Mouse (Mus musculus) spleen, postnatal 0 days (tissue): ENCODE results near the gene Gm49342. TPM values are rescaled to one million over a fixed set of nuclear protein-coding genes. Genes with fewer than 3 reads are reported as not detected.

Experiments
- polyA plus RNA-seq: library from polyadenylated mRNA; unstranded; fragments of >200 nt; fragmentation: Nextera tagmentation; extraction: Ambion mirVana; gene quantifications from 2 replicates; pipeline ENCODE4 v1.2.1, GENCODE M21; 2015

Gene Gm49342
- polyA plus RNA-seq: not detected in 2 replicates

DNA sequence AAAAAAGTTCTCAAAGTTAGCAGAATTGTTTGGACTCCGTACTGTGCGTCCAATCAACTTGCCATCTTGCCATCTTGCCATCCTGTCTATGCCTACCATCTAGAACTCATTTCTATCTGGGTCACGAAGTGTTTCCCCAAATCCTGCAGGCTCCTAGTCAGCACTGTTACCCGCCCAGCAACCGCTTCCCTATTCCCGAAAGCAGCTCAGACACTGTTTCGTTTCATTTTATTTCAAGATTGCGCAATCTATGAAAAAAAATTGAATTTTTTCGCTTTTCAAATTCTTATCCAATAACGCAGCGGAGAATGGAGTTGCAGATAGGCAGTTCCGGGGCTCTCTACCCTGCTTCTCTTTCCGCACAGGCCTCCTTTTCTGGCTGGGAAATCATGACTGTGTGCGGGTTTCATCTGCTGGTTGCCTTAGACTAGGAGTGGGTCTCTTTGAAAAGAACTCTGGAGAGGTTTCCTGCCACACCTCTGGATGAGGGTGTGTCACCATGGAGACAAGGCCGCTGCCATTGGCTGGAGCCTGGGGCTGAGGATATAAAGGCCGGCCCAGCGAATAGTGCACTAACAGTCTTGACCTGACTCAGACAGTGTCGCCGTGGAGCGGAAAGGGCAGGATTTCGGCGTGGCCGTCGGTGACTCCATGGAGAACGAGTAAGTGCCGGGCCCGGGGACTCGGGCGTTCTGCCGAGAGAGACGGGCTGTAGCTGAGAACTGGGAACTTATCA lies at the start of gene Gm49342:
Gene Gm49342 (plus strand): TSS at position 586 of the 736 bp plus-strand sequence.

DNA sequence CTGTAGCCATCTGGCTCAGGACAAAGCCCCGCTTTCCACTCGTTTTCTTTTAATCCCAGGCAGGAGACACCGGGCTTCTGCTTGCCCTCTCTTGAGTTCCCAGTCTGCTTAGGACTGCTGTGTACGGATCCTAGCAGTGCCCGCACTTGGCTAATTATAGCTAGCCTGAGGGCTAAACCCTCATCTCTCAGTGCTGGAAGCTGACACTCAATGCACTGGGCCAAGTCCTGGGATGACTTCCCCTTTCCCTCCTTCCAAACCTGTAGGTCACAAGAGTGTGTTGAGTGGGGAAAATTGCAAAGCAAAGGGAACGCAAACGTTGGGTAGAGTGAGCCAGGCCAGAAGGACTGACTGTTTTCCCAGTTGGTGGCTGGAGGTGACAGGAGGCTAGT lies 46.9 kb upstream of the Gm49342 start, which contains the start of gene Klhl33:
Gene Klhl33 (minus strand): TSS at position 134 of the 392 bp plus-strand sequence.

DNA sequence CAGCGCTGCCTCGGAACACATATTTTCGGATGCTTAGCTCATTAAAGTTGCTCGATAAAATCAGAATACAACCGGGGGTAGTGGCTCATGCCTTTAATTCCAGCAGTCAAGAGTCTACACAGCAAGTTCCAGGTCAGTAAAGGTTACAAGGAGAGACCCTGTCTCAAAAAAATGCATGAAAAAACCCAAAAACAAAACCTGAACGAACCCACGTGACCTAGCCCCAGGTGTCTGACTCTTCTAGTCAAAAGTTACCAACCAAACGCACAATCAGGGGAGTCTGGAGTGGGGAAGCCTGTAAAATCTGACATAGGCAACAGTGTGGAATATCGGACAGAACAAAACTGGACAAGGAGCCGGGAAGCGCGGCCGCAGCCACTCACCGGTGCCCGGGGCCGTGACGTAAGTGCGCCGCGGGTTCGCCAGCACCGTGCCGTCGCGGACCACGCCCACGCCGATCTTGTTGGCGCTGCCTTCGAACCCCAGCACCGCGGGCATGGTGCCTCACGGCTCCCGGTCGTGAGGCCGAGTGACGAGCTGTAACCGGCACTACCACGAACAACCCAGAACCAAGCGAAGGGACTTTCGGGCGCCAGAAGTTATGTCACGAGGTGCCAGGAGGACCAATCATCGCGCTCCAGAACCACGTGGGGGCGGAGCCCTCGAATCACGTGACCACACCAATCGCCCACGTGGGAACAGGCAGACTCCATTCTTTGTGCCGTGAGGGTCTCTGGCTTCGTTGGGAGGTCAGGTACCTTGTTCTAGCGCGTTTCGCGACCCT lies 19.8 kb upstream of the Gm49342 start, which contains the start of the genes Osgep and Apex1:
Gene Osgep (minus strand): TSS at position 613 of the 784 bp plus-strand sequence.
Gene Apex1 (plus strand): TSS at position 688 of the 784 bp plus-strand sequence.

DNA sequence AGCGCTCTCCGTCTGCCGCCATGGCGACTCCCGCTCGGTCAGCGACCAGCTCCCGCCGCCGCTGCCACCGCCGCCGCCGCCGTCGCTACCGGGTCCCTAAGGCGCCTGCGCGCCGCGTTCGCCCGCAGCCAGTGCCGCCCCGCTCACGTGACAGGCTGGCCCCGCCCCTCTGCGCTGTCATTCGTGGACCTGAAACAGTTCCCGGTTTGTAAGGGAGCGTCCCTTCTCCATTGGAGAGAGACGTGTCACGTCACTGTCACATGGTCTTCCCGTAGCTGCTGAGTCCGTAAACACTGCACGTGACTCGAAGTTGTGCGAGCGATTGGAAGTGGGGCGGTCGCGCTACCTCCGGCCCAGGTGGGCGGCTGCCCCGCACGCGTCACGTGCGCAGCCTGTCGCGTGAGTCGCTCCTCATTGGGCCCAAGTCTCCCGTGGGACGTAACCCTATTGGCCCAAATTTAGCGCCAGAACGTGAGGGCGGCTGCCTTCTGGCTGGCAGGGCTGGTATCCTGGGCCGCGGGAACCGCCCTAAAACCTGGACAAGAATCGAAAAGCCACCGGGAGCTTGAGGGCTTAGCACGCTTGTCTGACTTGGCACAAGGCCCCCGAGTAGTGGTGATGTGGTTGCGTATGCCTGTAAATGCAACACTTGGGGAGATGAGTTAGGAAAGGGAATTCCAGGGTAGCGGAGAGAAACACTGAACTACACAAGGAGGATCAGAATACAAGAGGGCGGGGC lies 13.4 kb upstream of the Gm49342 start, which contains the start of the genes Pip4p1 and Pnp:
Gene Pip4p1 (minus strand): TSS at position 103 of the 739 bp plus-strand sequence.
Gene Pnp (plus strand): TSS at position 329 of the 739 bp plus-strand sequence.

DNA sequence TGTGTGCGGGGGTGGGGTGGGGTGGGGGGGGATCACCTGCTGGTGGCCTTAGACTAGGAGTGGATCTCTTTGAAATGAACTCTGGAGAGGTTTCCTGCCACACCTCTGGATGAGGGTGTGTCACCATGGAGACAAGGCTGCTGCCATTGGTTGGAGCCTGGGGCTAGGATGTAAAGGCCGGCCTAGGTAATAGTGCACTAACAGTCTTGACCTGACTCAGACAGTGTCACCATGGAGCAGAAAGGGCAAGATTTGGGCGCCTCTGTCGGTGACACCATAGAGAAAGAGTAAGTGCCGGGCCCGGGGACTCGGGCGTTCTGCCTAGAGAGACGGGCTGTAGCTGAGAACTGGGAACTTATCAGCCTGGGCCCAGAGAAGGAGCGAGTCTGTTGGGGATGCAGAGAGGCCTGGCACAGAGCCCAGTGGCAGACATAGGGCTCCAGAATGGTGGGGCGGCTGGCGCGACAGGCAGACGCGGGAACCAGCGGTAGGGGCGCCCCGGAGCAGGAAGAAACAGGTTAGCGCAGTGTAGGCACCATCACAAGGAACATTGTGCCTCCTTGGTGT lies 11.7 kb downstream of the Gm49342 start, which contains the start of gene Pnp2:
Gene Pnp2 (plus strand): TSS at position 51 of the 567 bp plus-strand sequence.

DNA sequence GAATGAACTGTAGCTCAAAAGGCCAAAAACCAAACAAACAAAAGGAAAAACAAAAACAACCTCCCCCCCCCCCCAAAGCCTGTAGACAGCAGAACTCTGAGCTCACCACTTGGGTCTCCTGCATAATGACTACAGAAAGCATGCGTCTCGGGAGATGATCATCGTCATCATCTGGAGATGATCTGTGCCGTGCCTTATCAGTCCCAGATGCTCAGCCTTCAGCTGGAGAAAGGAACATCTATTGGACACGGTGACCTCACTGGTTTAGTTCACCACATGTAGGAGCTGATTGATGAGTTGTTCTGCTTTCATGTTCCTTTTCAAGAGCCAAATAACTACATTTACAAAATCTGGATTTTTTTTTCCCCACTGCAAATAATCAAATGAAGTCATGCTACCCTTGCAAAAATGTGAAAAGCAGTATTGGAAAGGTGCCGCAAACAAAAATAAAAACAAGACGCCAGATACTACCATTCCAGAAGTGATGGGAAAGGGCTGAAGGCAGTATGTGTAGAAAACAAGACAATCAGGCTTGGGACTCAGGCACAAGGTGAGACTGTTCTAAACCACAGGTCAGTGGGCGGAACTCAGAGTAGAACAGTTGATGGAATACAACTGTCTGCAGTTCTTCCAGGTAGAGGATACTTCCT lies 63.0 kb downstream of the Gm49342 start, which contains the start of gene Rnase10:
Gene Rnase10 (plus strand): TSS at position 600 of the 650 bp plus-strand sequence.

Other genes starting within 250 kb of the Gm49342 start
- gene Olfr748, start 237.1 kb upstream of the Gm49342 start, polyA plus RNA-seq: not detected in 2 replicates
- gene Olfr749, start 199.4 kb upstream of the Gm49342 start, polyA plus RNA-seq: not detected in 2 replicates
- 27.9 and 32.0 TPM in 2 replicates for gene Ttc5, start 159.0 kb upstream of the Gm49342 start, polyA plus RNA-seq
- gene Ccnb1ip1, start 136.8 kb upstream of the Gm49342 start, polyA plus RNA-seq: not detected in 2 replicates
- 44.8 and 46.3 TPM in 2 replicates for gene Parp2, start 136.7 kb upstream of the Gm49342 start, polyA plus RNA-seq
- 9.8 and 14.8 TPM in 2 replicates for gene Tep1, start 74.0 kb upstream of the Gm49342 start, polyA plus RNA-seq
- gene Klhl33, start 47.0 kb upstream of the Gm49342 start, polyA plus RNA-seq: 0.16 and 0.24 TPM in 2 replicates
- 73.5 and 76.4 TPM in 2 replicates for gene Osgep, start 19.6 kb upstream of the Gm49342 start, polyA plus RNA-seq
- gene Apex1, start 19.5 kb upstream of the Gm49342 start, polyA plus RNA-seq: 94.3 and 96.1 TPM in 2 replicates
- gene Pip4p1, start 13.7 kb upstream of the Gm49342 start, polyA plus RNA-seq: 25.7 and 27.4 TPM in 2 replicates
- gene Pnp, start 13.4 kb upstream of the Gm49342 start, polyA plus RNA-seq: 129 and 140 TPM in 2 replicates
- 21.4 and 25.9 TPM in 2 replicates for gene Pnp2, start 11.5 kb downstream of the Gm49342 start, polyA plus RNA-seq
- gene Rnase10, start 63.2 kb downstream of the Gm49342 start, polyA plus RNA-seq: 0.07 and 0.11 TPM in 2 replicates
- not detected in 2 replicates for gene Rnase9, start 97.4 kb downstream of the Gm49342 start, polyA plus RNA-seq
- gene Rnase11, start 105.6 kb downstream of the Gm49342 start, polyA plus RNA-seq: not detected in 2 replicates
- 4.3 and 5.3 TPM in 2 replicates for gene Rnase12, start 113.1 kb downstream of the Gm49342 start, polyA plus RNA-seq
- not detected in 2 replicates for gene Olfr750, start 129.9 kb downstream of the Gm49342 start, polyA plus RNA-seq
- gene Rnase4, start 146.6 kb downstream of the Gm49342 start, polyA plus RNA-seq: 24.0 and 29.5 TPM in 2 replicates
- gene Ang, start 146.6 kb downstream of the Gm49342 start, polyA plus RNA-seq: 3.8 and 4.9 TPM in 2 replicates
- not detected in 2 replicates for gene Eddm3b, start 169.9 kb downstream of the Gm49342 start, polyA plus RNA-seq
- gene Rnase6, start 179.4 kb downstream of the Gm49342 start, polyA plus RNA-seq: 17.2 and 18.7 TPM in 2 replicates
- 9.1 and 26.1 TPM in 2 replicates for gene Rnase1, start 202.3 kb downstream of the Gm49342 start, polyA plus RNA-seq
- not detected in 2 replicates for gene Rnase2b, start 217.7 kb downstream of the Gm49342 start, polyA plus RNA-seq